Mouse (Mus musculus): Measurements from ENCODE around the gene C2cd5.

Gene C2cd5

DNA sequence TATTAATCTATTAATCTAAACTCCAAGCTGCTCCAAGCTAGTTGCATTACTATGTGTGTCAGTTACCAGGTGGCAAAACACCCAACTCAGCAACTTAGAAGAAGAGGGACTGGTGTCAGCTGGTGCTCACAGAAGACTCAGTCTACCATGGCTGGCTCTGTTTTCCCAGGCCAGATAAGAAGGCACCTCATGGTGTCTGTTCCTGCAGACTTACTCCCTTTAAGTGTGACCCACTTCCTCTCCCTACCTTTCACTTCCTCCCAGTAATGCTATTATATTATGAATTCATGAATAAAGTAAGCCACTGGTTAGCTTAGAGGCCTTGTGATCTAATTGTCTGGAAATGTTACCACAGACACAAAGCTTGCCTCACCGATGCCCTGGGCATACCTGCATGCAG lies 132.5 kb downstream of the C2cd5 start:
- H3K4me3 ChIP-seq (replicated peaks; ENCODE audit: low read length): no peak overlapping the region
- H3K36me3 ChIP-seq (ENCODE audit: insufficient read depth, low read length): peaks cover 4% of the 10 kb centered on the region; the same call in 1 of the 2 replicates
- peaks cover 8% of the 10 kb centered on the region for H3K9me3 ChIP-seq (ENCODE audit: low read length)
- TF ChIP-seq NANOG (IDR thresholded peaks at IDR 0.05; ENCODE audit: borderline replicate concordance, low read length) (no peak), CTCF (conservative IDR thresholded peaks at IDR 0.05; ENCODE audit: low read length) (no peak), POU5F1 (IDR thresholded peaks at IDR 0.05; ENCODE audit: borderline replicate concordance, low read length) (no peak)
- H3K4me1 ChIP-seq (replicated peaks; ENCODE audit: low read depth, low read length): peaks cover 29% of the 10 kb centered on the region
- peaks cover 19% of the 10 kb centered on the region for H3K27me3 ChIP-seq (ENCODE audit: insufficient read depth, low read length)

GRCm38 (mm10) chr6:142964531-142965385 lies 135.2 kb downstream of the C2cd5 start:
- Histone ChIP-seq H3K4me3 (replicated peaks; ENCODE audit: low read length) (peak overlapping the region; percentile 88), H3K4me1 (replicated peaks; ENCODE audit: low read depth, low read length) (peaks cover 53% of the 10 kb centered on the region), H3K9me3 (ENCODE audit: low read length) (peaks cover 6% of the 10 kb centered on the region), H3K27me3 (ENCODE audit: insufficient read depth, low read length) (peaks cover 19% of the 10 kb centered on the region), H3K36me3 (ENCODE audit: insufficient read depth, low read length) (peaks cover 12% of the 10 kb centered on the region)
- TF ChIP-seq POU5F1 (IDR thresholded peaks at IDR 0.05; ENCODE audit: borderline replicate concordance, low read length) (no peak), CTCF (conservative IDR thresholded peaks at IDR 0.05; ENCODE audit: low read length) (peak; percentile 27)

GRCm38 (mm10) chr6:142964076-142964530 lies 135.8 kb downstream of the C2cd5 start, which contains the start of gene St8sia1:
St8sia1 (minus strand) TSS chr6:142964452.
- H3K4me1 ChIP-seq (replicated peaks; ENCODE audit: low read depth, low read length): peaks cover 60% of the 10 kb centered on the region
- H3K27me3 ChIP-seq (ENCODE audit: insufficient read depth, low read length): peaks cover 19% of the 10 kb centered on the region
- H3K36me3 ChIP-seq (ENCODE audit: insufficient read depth, low read length): peaks cover 15% of the 10 kb centered on the region
- peak within 1 kb of the TSS; percentile 88 for H3K4me3 ChIP-seq (replicated peaks; ENCODE audit: low read length)
- TF ChIP-seq CTCF (conservative IDR thresholded peaks at IDR 0.05; ENCODE audit: low read length): no peak
- no peak for TF ChIP-seq POU5F1 (IDR thresholded peaks at IDR 0.05; ENCODE audit: borderline replicate concordance, low read length)
- TF ChIP-seq NANOG (IDR thresholded peaks at IDR 0.05; ENCODE audit: borderline replicate concordance, low read length): no peak
- H3K9me3 ChIP-seq (ENCODE audit: low read length): peaks cover under 1% of the 10 kb centered on the region

GRCm38 (mm10) chr6:142963480-142964075 lies 136.4 kb downstream of the C2cd5 start:
- H3K4me1 ChIP-seq (replicated peaks; ENCODE audit: low read depth, low read length): peaks cover 65% of the 10 kb centered on the region
- no peaks in the 10 kb centered on the region for H3K9me3 ChIP-seq (ENCODE audit: low read length)
- peak overlapping the region; percentile 88 for H3K4me3 ChIP-seq (replicated peaks; ENCODE audit: low read length)
- peaks cover 15% of the 10 kb centered on the region for H3K36me3 ChIP-seq (ENCODE audit: insufficient read depth, low read length)
- peaks cover 19% of the 10 kb centered on the region for H3K27me3 ChIP-seq (ENCODE audit: insufficient read depth, low read length)
- TF ChIP-seq CTCF (conservative IDR thresholded peaks at IDR 0.05; ENCODE audit: low read length): no peak
- TF ChIP-seq NANOG (IDR thresholded peaks at IDR 0.05; ENCODE audit: borderline replicate concordance, low read length): no peak
- TF ChIP-seq POU5F1 (IDR thresholded peaks at IDR 0.05; ENCODE audit: borderline replicate concordance, low read length): no peak

GRCm38 (mm10) chr6:142962881-142963280 lies 137.1 kb downstream of the C2cd5 start:
- Histone ChIP-seq H3K27me3 (ENCODE audit: insufficient read depth, low read length) (peaks cover 19% of the 10 kb centered on the region), H3K36me3 (ENCODE audit: insufficient read depth, low read length) (peaks cover 15% of the 10 kb centered on the region), H3K4me1 (replicated peaks; ENCODE audit: low read depth, low read length) (peaks cover 72% of the 10 kb centered on the region), H3K9me3 (ENCODE audit: low read length) (no peaks in the 10 kb centered on the region), H3K4me3 (replicated peaks; ENCODE audit: low read length) (peak overlapping the region; percentile 88)
- TF ChIP-seq CTCF (conservative IDR thresholded peaks at IDR 0.05; ENCODE audit: low read length): no peak

GRCm38 (mm10) chr6:142962476-142962875 lies 137.5 kb downstream of the C2cd5 start:
- TF ChIP-seq POU5F1 (IDR thresholded peaks at IDR 0.05; ENCODE audit: borderline replicate concordance, low read length) (no peak), NANOG (IDR thresholded peaks at IDR 0.05; ENCODE audit: borderline replicate concordance, low read length) (no peak), CTCF (conservative IDR thresholded peaks at IDR 0.05; ENCODE audit: low read length) (no peak)
- peak overlapping the region; percentile 88 for H3K4me3 ChIP-seq (replicated peaks; ENCODE audit: low read length)
- H3K27me3 ChIP-seq (ENCODE audit: insufficient read depth, low read length): peaks cover 19% of the 10 kb centered on the region
- peaks cover 15% of the 10 kb centered on the region for H3K36me3 ChIP-seq (ENCODE audit: insufficient read depth, low read length)
- no peaks in the 10 kb centered on the region for H3K9me3 ChIP-seq (ENCODE audit: low read length)
- H3K4me1 ChIP-seq (replicated peaks; ENCODE audit: low read depth, low read length): peaks cover 75% of the 10 kb centered on the region

- Histone ChIP-seq H3K27me3 (ENCODE audit: insufficient read depth, low read length) (peaks cover 19% of the 10 kb centered on the region), H3K36me3 (ENCODE audit: insufficient read depth, low read length) (peaks cover 15% of the 10 kb centered on the region), H3K4me1 (replicated peaks; ENCODE audit: low read depth, low read length) (peaks cover 75% of the 10 kb centered on the region), H3K4me3 (replicated peaks; ENCODE audit: low read length) (peak overlapping the region; percentile 88), H3K9me3 (ENCODE audit: low read length) (no peaks in the 10 kb centered on the region)
- TF ChIP-seq NANOG (IDR thresholded peaks at IDR 0.05; ENCODE audit: borderline replicate concordance, low read length) (no peak), CTCF (conservative IDR thresholded peaks at IDR 0.05; ENCODE audit: low read length) (no peak), POU5F1 (IDR thresholded peaks at IDR 0.05; ENCODE audit: borderline replicate concordance, low read length) (no peak)
Measured at GRCm38 (mm10) chr6:142961721-142962455, 138.1 kb downstream of the C2cd5 start.
